Mouse (Mus musculus) mammary gland, adult 2 months (tissue): ENCODE data around the gene Taf12. TPM values are rescaled to one million over a fixed set of nuclear protein-coding genes. Genes with fewer than 3 reads are reported as not detected.

ENCODE experiments used
- polyA plus RNA-seq: library from polyadenylated mRNA; depleted of rRNA; stranded (reverse); fragments of >200 nt; gene quantifications from 2 replicates; pipeline ENCODE4 v1.2.3, GENCODE M21; 2012; ENCODE audit warnings: low replicate concordance; rRNA removed

Taf12 gene
- polyA plus RNA-seq, result 3.7 and 8.7 TPM in 2 replicates

DNA sequence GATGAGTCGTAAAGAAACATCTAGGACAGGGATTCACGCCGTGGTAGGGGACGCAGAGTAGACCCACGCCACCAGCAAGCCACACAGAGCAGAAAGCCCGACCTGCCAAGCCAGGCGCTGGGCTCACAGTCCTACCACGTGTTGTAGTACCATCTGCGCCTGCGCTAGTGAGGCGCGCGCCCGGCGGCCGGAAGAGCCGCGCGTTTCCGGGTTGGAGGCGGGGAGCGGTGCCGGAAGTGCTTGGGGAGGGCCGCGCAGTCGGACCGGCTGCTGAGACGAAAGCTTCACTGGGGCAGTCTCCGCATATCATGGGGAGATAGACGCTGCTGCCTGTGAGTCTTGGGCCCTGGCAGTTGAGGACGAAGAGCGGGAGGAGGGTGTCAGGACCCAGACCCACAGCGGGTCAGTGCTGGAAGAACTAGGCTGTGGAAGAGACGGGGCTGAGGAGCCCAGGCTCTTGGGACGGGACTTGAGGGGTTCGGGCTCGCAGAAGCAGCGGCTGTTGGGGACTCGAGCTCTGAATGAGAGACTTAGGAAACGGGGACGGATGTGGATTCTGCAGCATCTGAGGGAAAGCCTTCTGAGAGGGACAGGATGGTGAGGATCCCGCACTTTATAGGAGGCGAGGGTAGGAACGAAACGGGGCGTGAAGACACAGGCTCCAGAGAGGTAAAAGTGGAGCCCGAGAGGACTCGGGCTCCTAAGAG lies at the start of gene Taf12:
Taf12 (plus strand) TSS at position 220 of the 707 bp plus-strand sequence.

GRCm38 (mm10) chr4:132261514-132262357 lies 12.4 kb upstream of the Taf12 start, which contains the start of gene Gmeb1:
Gene Gmeb1 (minus strand): TSS chr4:132261602.

GRCm38 (mm10) chr4:132302939-132303479 lies 28.8 kb downstream of the Taf12 start, which contains the start of gene Rab42:
Gene Rab42 (minus strand): TSS chr4:132303385.

GRCm38 (mm10) chr4:132329115-132329834 lies 55.1 kb downstream of the Taf12 start, which contains the start of gene Trnau1ap:
Gene Trnau1ap (minus strand): TSS chr4:132329538.

Other genes starting within 250 kb of the Taf12 start
- gene Gm10300, start 199.7 kb upstream of the Taf12 start, polyA plus RNA-seq, result 0.12 and 0.14 TPM in 2 replicates
- 23.8 and 31.9 TPM in 2 replicates for gene Epb41, start 199.1 kb upstream of the Taf12 start, polyA plus RNA-seq
- gene Oprd1, start 129.9 kb upstream of the Taf12 start, polyA plus RNA-seq, result 1.7 and 4.6 TPM in 2 replicates
- 15.4 and 24.5 TPM in 2 replicates for gene Ythdf2, start 62.1 kb upstream of the Taf12 start, polyA plus RNA-seq
- gene Gmeb1, start 12.8 kb upstream of the Taf12 start, polyA plus RNA-seq, result 11.4 and 15.9 TPM in 2 replicates
- 3.2 and 5.4 TPM in 2 replicates for gene Rab42, start 29.0 kb downstream of the Taf12 start, polyA plus RNA-seq
- 15.3 and 18.3 TPM in 2 replicates for gene Trnau1ap, start 55.2 kb downstream of the Taf12 start, polyA plus RNA-seq
- gene Rcc1, start 79.2 kb downstream of the Taf12 start, polyA plus RNA-seq, result 5.9 and 6.3 TPM in 2 replicates
- 6.6 and 7.6 TPM in 2 replicates for gene Phactr4, start 148.1 kb downstream of the Taf12 start, polyA plus RNA-seq
- 3.0 and 3.6 TPM in 2 replicates for gene Med18, start 189.5 kb downstream of the Taf12 start, polyA plus RNA-seq
- gene Sesn2, start 236.1 kb downstream of the Taf12 start, polyA plus RNA-seq, result 10.1 and 11.3 TPM in 2 replicates